Mouse (Mus musculus) embryonic facial prominence, embryonic 11.5 days (tissue): ENCODE results near the gene Atic. TPM values are rescaled to one million over a fixed set of nuclear protein-coding genes. Genes with fewer than 3 reads are reported as not detected.
A peak's percentile ranks its signal among the peaks of the same experiment; 100 is the strongest.

Experiments
- ATAC-seq: fragments of 200-750 bp; cut with Nextera tagmentation; replicated peaks from 2 replicates; pipeline ENCODE4 v1.8.0; 2017; ENCODE audit warnings: low read depth; ENCODE audit not compliant: insufficient number of reproducible peaks, low FRiP score, low TSS enrichment
- DNase-seq: peaks from one replicate; pipeline ENCODE4 v3.0.0-alpha.2; 2015; ENCODE audit warnings: low spot score
- H3K27ac ChIP-seq: fragments of 300-500 bp; sonication (generic); replicated peaks from 2 replicates; pipeline ENCODE4 v1.5.1; 2014; ENCODE audit warnings: mild to moderate bottlenecking, low read depth, low read length, control low read depth
- H3K27me3 ChIP-seq: fragments of 300-500 bp; sonication (generic); 2 replicates; pipeline ENCODE4 v1.6.1; 2014; ENCODE audit warnings: mild to moderate bottlenecking, low read length, moderate library complexity, mixed read lengths; ENCODE audit not compliant: control insufficient read depth, insufficient read depth
- H3K36me3 ChIP-seq: fragments of 300-500 bp; sonication (generic); replicated peaks from 2 replicates; pipeline ENCODE4 v1.6.1; 2014; ENCODE audit warnings: low read depth, mild to moderate bottlenecking, low read length, moderate library complexity, mixed read lengths; ENCODE audit not compliant: control insufficient read depth, insufficient read depth
- H3K4me1 ChIP-seq: fragments of 300-500 bp; sonication (generic); 2 replicates; pipeline ENCODE4 v1.6.1; 2014; ENCODE audit warnings: low read length, mixed read lengths; ENCODE audit not compliant: control insufficient read depth, insufficient read depth
- H3K4me2 ChIP-seq: fragments of 300-500 bp; sonication (generic); 2 replicates; pipeline ENCODE4 v1.6.1; 2014; ENCODE audit warnings: low read depth, mild to moderate bottlenecking, control low read depth, low read length, moderate library complexity
- H3K4me3 ChIP-seq: fragments of 300-500 bp; sonication (generic); 2 replicates; pipeline ENCODE4 v1.5.1; 2014; ENCODE audit warnings: low read depth, low read length, control low read depth
- H3K9ac ChIP-seq: fragments of 300-500 bp; sonication (generic); replicated peaks from 2 replicates; pipeline ENCODE4 v1.6.1; 2014; ENCODE audit warnings: mild to moderate bottlenecking, control low read depth, low read length
- H3K9me3 ChIP-seq: fragments of 300-500 bp; sonication (generic); replicated peaks from 2 replicates; pipeline ENCODE4 v1.6.1; 2016; ENCODE audit warnings: mild to moderate bottlenecking, low read length, inconsistent platforms, mixed read lengths; ENCODE audit not compliant: control insufficient read depth
- WGBS: fragments of 180-500 bp; shearing (Covaris S2); extraction: QIAGEN DNeasy Blood & Tissue Kit; methylation state at CpG from one replicate; pipeline ENCODE4 v1.1.7; 2014; 5-methylcytosine and 5-hydroxymethylcytosine counted together
- polyA plus RNA-seq: library from polyadenylated mRNA; unstranded; fragments of >200 nt; fragmentation: Nextera tagmentation; extraction: Ambion mirVana; gene quantifications from 2 replicates; pipeline ENCODE4 v1.2.1, GENCODE M21; 2014

The Atic gene
- polyA plus RNA-seq, 1 experiment from 2014 or later, result 66.6 TPM

DNA sequence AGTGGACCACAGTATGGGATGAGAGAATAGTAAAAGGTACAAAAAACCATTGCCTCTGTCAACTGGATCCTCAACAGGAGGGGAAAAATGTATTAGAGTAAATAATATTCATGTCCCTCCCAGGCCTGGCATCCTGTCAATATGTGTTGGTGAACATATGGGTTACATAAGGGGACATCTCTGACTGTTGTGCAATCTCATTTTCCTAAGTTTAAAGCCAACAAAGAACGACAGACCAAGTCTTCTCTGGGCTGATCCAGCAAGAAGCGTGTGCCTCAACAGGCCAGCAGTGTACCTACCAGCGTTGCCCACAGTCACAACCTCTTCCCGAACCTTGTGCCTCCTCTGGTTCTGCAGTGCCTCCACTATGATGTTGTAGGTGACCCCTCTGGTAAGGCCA lies 38.4 kb downstream of the Atic start:
- ATAC-seq, result no peak
- H3K36me3 ChIP-seq, result peaks cover 20% of the 10 kb centered on the region
- no peak for DNase-seq
- 91% methylated on average over 4 of the region's 4 CpGs for WGBS
- no peak overlapping the region for H3K9ac ChIP-seq
- H3K4me2 ChIP-seq, result no peak overlapping the region
- no peaks in the 10 kb centered on the region for H3K27me3 ChIP-seq
- no peaks in the 10 kb centered on the region for H3K9me3 ChIP-seq
- H3K4me1 ChIP-seq, result no peaks in the 10 kb centered on the region
- no peak overlapping the region for H3K4me3 ChIP-seq
- H3K27ac ChIP-seq, result no peak overlapping the region

DNA sequence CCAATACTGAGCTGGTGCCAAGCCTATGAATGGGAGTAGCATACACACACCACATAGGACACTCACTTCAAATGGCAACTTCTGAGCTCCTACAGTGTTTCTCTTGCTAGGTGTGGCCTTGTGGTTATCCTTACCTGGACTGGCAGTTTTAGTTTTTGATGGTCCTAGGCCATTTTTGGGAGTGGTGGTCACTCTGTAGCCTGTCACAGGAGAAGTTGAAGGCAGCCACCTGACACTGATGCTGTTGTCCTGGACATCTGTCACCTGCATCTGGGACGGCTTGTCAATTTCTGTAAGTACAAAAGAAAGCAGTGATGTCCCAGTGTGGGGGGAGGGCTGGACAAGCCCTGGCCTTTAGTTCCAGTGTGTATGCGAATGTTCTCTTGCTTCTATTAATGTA lies 48.8 kb downstream of the Atic start:
- Histone ChIP-seq H3K27me3 (no peaks in the 10 kb centered on the region), H3K4me1 (no peaks in the 10 kb centered on the region), H3K36me3 (peaks cover 31% of the 10 kb centered on the region), H3K4me2 (no peak overlapping the region), H3K4me3 (no peak overlapping the region), H3K9me3 (no peaks in the 10 kb centered on the region), H3K9ac (no peak overlapping the region), H3K27ac (no peak overlapping the region)
- ATAC-seq (no peak), DNase-seq (no peak)
- WGBS, result 93% methylated on average over 2 of the region's 2 CpGs

GRCm38 (mm10) chr1:71606600-71607325 lies 49.8 kb downstream of the Atic start:
- no peak for DNase-seq
- no peak overlapping the region for H3K4me2 ChIP-seq
- no peak overlapping the region for H3K4me3 ChIP-seq
- 94% methylated on average over 8 of the region's 8 CpGs for WGBS
- no peak overlapping the region for H3K27ac ChIP-seq
- H3K9ac ChIP-seq, result no peak overlapping the region
- no peaks in the 10 kb centered on the region for H3K9me3 ChIP-seq
- ATAC-seq, result no peak
- no peaks in the 10 kb centered on the region for H3K4me1 ChIP-seq
- H3K36me3 ChIP-seq, result peaks cover 29% of the 10 kb centered on the region
- no peaks in the 10 kb centered on the region for H3K27me3 ChIP-seq

- no peak overlapping the region for H3K27ac ChIP-seq
- WGBS, result 95% methylated on average over 37 of the region's 37 CpGs
- no peaks in the 10 kb centered on the region for H3K4me1 ChIP-seq
- no peak for ATAC-seq
- peaks cover 31% of the 10 kb centered on the region for H3K36me3 ChIP-seq
- H3K9ac ChIP-seq, result no peak overlapping the region
- no peak overlapping the region for H3K4me2 ChIP-seq
- no peaks in the 10 kb centered on the region for H3K27me3 ChIP-seq
- no peaks in the 10 kb centered on the region for H3K9me3 ChIP-seq
- H3K4me3 ChIP-seq, result no peak overlapping the region
- DNase-seq, result no peak
These were observed 52.3 kb downstream of the Atic start for GRCm38 (mm10) chr1:71609057-71609775.

GRCm38 (mm10) chr1:71609916-71610315 lies 53.0 kb downstream of the Atic start:
- no peaks in the 10 kb centered on the region for H3K9me3 ChIP-seq

DNA sequence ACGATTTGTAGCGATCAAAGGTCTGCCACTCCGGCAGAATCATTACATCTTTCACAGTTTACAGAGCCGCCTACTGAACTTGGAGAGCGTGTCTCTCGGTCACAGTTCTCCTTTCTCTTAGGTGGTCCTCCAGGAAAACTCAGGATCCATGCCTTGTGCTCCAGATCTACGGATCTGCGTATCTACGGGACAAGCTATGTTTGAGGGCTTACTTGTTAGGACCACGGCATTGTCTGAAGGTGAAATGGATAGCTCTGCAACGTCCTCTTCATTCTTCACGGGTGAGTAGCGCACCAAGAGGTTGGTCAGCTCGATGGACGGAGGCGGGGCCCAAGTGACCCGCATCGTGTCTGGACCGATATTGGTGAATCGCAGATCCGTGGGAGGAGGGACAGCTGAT lies 55.3 kb downstream of the Atic start:
- 94% methylated on average over 21 of the region's 21 CpGs for WGBS
- no peak overlapping the region for H3K27ac ChIP-seq
- ATAC-seq (no peak), DNase-seq (no peak)
- H3K9ac ChIP-seq, result no peak overlapping the region
- peaks cover 24% of the 10 kb centered on the region for H3K36me3 ChIP-seq
- H3K4me2 ChIP-seq, result no peak overlapping the region
- H3K27me3 ChIP-seq, result no peaks in the 10 kb centered on the region
- no peaks in the 10 kb centered on the region for H3K4me1 ChIP-seq
- H3K4me3 ChIP-seq, result no peak overlapping the region
- H3K9me3 ChIP-seq, result no peaks in the 10 kb centered on the region

More at GRCm38 (mm10) chr1:71609916-71610315, 53.0 kb downstream of the Atic start:
- H3K27me3 ChIP-seq, result no peaks in the 10 kb centered on the region
- ATAC-seq (no peak), DNase-seq (no peak)
- no peak overlapping the region for H3K27ac ChIP-seq
- WGBS, result 88% methylated on average over 5 of the region's 5 CpGs
- H3K36me3 ChIP-seq, result peaks cover 27% of the 10 kb centered on the region
- H3K4me1 ChIP-seq, result no peaks in the 10 kb centered on the region
- H3K4me3 ChIP-seq, result no peak overlapping the region
- H3K9ac ChIP-seq, result no peak overlapping the region
- H3K4me2 ChIP-seq, result no peak overlapping the region

- no peak overlapping the region for H3K4me3 ChIP-seq
- H3K36me3 ChIP-seq, result peaks cover 20% of the 10 kb centered on the region
- no peaks in the 10 kb centered on the region for H3K4me1 ChIP-seq
- H3K27me3 ChIP-seq, result no peaks in the 10 kb centered on the region
- ATAC-seq (peak; percentile 82), DNase-seq (no peak)
- H3K4me2 ChIP-seq, result no peak overlapping the region
- 87% methylated on average over 8 of the region's 8 CpGs for WGBS
- no peak overlapping the region for H3K27ac ChIP-seq
- no peak overlapping the region for H3K9ac ChIP-seq
- no peaks in the 10 kb centered on the region for H3K9me3 ChIP-seq
These were observed 57.7 kb downstream of the Atic start for GRCm38 (mm10) chr1:71614545-71615246.

- no peak overlapping the region for H3K4me3 ChIP-seq
These were observed 64.6 kb downstream of the Atic start for GRCm38 (mm10) chr1:71621526-71621925.

More at GRCm38 (mm10) chr1:71621526-71621925, 64.6 kb downstream of the Atic start:
- Histone ChIP-seq H3K27me3 (no peaks in the 10 kb centered on the region), H3K4me2 (no peak overlapping the region), H3K4me1 (no peaks in the 10 kb centered on the region), H3K9ac (no peak overlapping the region), H3K9me3 (no peaks in the 10 kb centered on the region), H3K27ac (no peak overlapping the region), H3K36me3 (peaks cover 13% of the 10 kb centered on the region)
- DNase-seq (no peak), ATAC-seq (no peak)
- WGBS, result 97% methylated on average over 2 of the region's 2 CpGs
